Mouse (Mus musculus): ENCODE measurements around the gene Pdxk.
"Not testable (repeated sequence)": the region's sequence is repeated elsewhere in the genome, so short reads cannot be mapped to it uniquely, and the experiment has no call there.

Pdxk gene

GRCm38 (mm10) chr10:78464792-78465207, at the start of gene Pdxk:
Gene Pdxk (minus strand): TSS chr10:78464975.
- DNase-seq (ENCODE audit: low read depth), result peak; percentile 96

- DNase-seq (ENCODE audit: low read depth), result no peak
Measured at GRCm38 (mm10) chr10:78502986-78503733, 38.4 kb upstream of the Pdxk start.

GRCm38 (mm10) chr10:78487431-78488086, 22.8 kb upstream of the Pdxk start:
- DNase-seq (ENCODE audit: low read depth), result peak; percentile 90

GRCm38 (mm10) chr10:78486871-78487270, 22.1 kb upstream of the Pdxk start:
- no peak for DNase-seq (ENCODE audit: low read depth)

- not testable (repeated sequence) for DNase-seq (ENCODE audit: low read depth)
Measured at GRCm38 (mm10) chr10:78485369-78485768, 20.6 kb upstream of the Pdxk start.

GRCm38 (mm10) chr10:78481928-78482499, 17.2 kb upstream of the Pdxk start:
- peak; percentile 90 for DNase-seq (ENCODE audit: low read depth)

GRCm38 (mm10) chr10:78480954-78481927, 16.5 kb upstream of the Pdxk start:
- DNase-seq (ENCODE audit: low read depth), result peak; percentile 38

- DNase-seq (ENCODE audit: low read depth), result no peak
Measured at GRCm38 (mm10) chr10:78476821-78477220, 12.0 kb upstream of the Pdxk start.

- no peak for DNase-seq (ENCODE audit: low read depth)
Measured at GRCm38 (mm10) chr10:78474759-78475158, 10.0 kb upstream of the Pdxk start.

GRCm38 (mm10) chr10:78473434-78473833, 8.7 kb upstream of the Pdxk start:
- DNase-seq (ENCODE audit: low read depth), result no peak

- DNase-seq (ENCODE audit: low read depth), result no peak
Measured at GRCm38 (mm10) chr10:78472046-78472445, 7.3 kb upstream of the Pdxk start.

GRCm38 (mm10) chr10:78470582-78471313, 6.0 kb upstream of the Pdxk start:
- no peak for DNase-seq (ENCODE audit: low read depth)

- DNase-seq (ENCODE audit: low read depth), result no peak
Measured at GRCm38 (mm10) chr10:78467761-78468310, 3.1 kb upstream of the Pdxk start.

- DNase-seq (ENCODE audit: low read depth), result no peak
Measured at GRCm38 (mm10) chr10:78466647-78467046, 1.9 kb upstream of the Pdxk start.

- DNase-seq (ENCODE audit: low read depth), result peak; percentile 54
Measured at GRCm38 (mm10) chr10:78465472-78465871, 697 bp upstream of the Pdxk start.

GRCm38 (mm10) chr10:78464201-78464791, 479 bp downstream of the Pdxk start:
- no peak for DNase-seq (ENCODE audit: low read depth)

GRCm38 (mm10) chr10:78463769-78464167, 1.0 kb downstream of the Pdxk start:
- no peak for DNase-seq (ENCODE audit: low read depth)

GRCm38 (mm10) chr10:78462945-78463768, 1.6 kb downstream of the Pdxk start:
- no peak for DNase-seq (ENCODE audit: low read depth)

- peak; percentile 55 for DNase-seq (ENCODE audit: low read depth)
Measured at GRCm38 (mm10) chr10:78461767-78462166, 3.0 kb downstream of the Pdxk start.

- DNase-seq (ENCODE audit: low read depth), result no peak
Measured at GRCm38 (mm10) chr10:78460463-78460862, 4.3 kb downstream of the Pdxk start.
